Mouse (Mus musculus): ENCODE results near the gene Cd81.

Gene Cd81

DNA sequence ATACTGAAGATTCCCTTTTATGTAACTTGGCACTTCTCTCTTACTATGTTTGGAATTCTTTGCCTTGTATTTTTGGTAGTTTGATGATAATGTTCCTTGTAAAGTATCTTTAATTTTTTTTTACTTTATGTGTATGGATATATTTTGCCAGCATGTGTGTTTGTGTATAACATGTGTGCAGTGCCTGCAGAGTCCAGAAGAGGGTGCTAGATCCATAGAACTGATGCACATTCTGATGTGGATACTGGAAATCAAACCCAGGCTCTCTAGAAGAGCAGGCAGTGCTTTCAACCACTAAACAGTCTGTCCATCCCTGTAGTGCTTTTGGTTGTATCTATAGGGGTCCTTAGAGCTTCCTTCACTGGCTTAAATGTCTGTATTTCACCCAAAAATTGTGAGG, 62.2 kb downstream of the Cd81 start:
- no peak for DNase-seq

DNA sequence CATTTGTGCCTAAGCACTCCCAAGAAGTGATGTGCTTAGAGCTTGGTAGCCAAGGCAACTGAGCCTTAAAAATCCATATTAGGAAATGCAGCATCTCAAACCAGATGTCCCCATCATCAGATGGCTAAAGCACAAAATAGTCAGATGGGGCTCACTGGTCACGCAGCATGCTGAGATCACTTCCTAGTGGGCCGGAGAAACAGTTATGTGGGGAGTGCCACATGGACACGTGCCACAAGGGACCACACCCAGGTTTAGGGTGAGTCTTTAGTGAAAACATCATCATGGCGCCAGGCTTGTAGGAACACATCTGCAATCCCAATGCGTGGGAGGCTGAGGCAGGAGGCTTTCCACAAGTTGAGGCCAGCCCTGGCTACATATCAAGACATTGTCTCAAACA, 64.0 kb downstream of the Cd81 start:
- DNase-seq: no peak
